Mouse (Mus musculus) hindbrain, embryonic 15.5 days (tissue): Measurements from ENCODE around the gene Scgb3a1. TPM values are rescaled to one million over a fixed set of nuclear protein-coding genes. Genes with fewer than 3 reads are reported as not detected.

Experiments used
- ATAC-seq: fragments of 200-750 bp; cut with Nextera tagmentation; 2 replicates; pipeline ENCODE4 v1.8.0; 2017; ENCODE audit warnings: low read depth, moderate number of reproducible peaks, moderate TSS enrichment; ENCODE audit not compliant: low FRiP score
- H3K27ac ChIP-seq: fragments of 300-500 bp; sonication (generic); replicated peaks from 2 replicates; pipeline ENCODE4 v1.5.1; 2015; ENCODE audit warnings: mild to moderate bottlenecking, inconsistent platforms
- H3K27me3 ChIP-seq: fragments of 300-500 bp; sonication (generic); 2 replicates; pipeline ENCODE4 v1.6.1; 2015; ENCODE audit warnings: control low read depth, inconsistent platforms
- H3K36me3 ChIP-seq: fragments of 300-500 bp; sonication (generic); 2 replicates; pipeline ENCODE4 v1.6.1; 2015; ENCODE audit warnings: control low read depth, inconsistent platforms
- H3K4me1 ChIP-seq: fragments of 300-500 bp; sonication (generic); replicated peaks from 2 replicates; pipeline ENCODE4 v1.6.1; 2015; ENCODE audit warnings: control low read depth, inconsistent platforms
- H3K4me2 ChIP-seq: fragments of 300-500 bp; sonication (generic); 2 replicates; pipeline ENCODE4 v1.6.1; 2015; ENCODE audit warnings: moderate library complexity, mild to moderate bottlenecking, inconsistent platforms
- H3K4me3 ChIP-seq: fragments of 300-500 bp; sonication (generic); 2 replicates; pipeline ENCODE4 v1.5.1; 2015; ENCODE audit warnings: mild to moderate bottlenecking, inconsistent platforms
- H3K9ac ChIP-seq: fragments of 300-500 bp; sonication (generic); 2 replicates; pipeline ENCODE4 v1.6.1; 2015; ENCODE audit warnings: inconsistent platforms
- H3K9me3 ChIP-seq: fragments of 300-500 bp; sonication (generic); 2 replicates; pipeline ENCODE4 v1.6.1; 2016; ENCODE audit warnings: control low read depth, inconsistent platforms
- WGBS: fragments of 180-500 bp; shearing (Covaris S2); methylation state at CpG from one replicate; pipeline ENCODE4 v1.1.7; 2015; 5-methylcytosine and 5-hydroxymethylcytosine counted together
- polyA plus RNA-seq: library from polyadenylated mRNA; unstranded; fragments of >200 nt; fragmentation: Nextera tagmentation; extraction: Ambion mirVana; gene quantifications from 2 replicates; pipeline ENCODE4 v1.2.1, GENCODE M21; 2015

Gene Scgb3a1
- polyA plus RNA-seq, 1 experiment from 2014 or later: 0.36 TPM

- H3K4me1 ChIP-seq: no peaks in the 10 kb centered on the region
- no peaks in the 10 kb centered on the region for H3K36me3 ChIP-seq
- no peaks in the 10 kb centered on the region for H3K9me3 ChIP-seq
- WGBS: 60% methylated on average over 15 of the region's 15 CpGs
- no peak overlapping the region for H3K4me2 ChIP-seq
- no peaks in the 10 kb centered on the region for H3K27me3 ChIP-seq
- no peak overlapping the region for H3K4me3 ChIP-seq
- no peak for ATAC-seq
- H3K9ac ChIP-seq: no peak overlapping the region
- no peak overlapping the region for H3K27ac ChIP-seq
Observed at GRCm38 (mm10) chr11:49662292-49662780, 1.1 kb upstream of the Scgb3a1 start.

GRCm38 (mm10) chr11:49664262-49665140 lies 1.1 kb downstream of the Scgb3a1 start:
- H3K9me3 ChIP-seq: no peaks in the 10 kb centered on the region
- WGBS: 83% methylated on average over 12 of the region's 12 CpGs
- no peak overlapping the region for H3K9ac ChIP-seq
- no peak for ATAC-seq
- H3K4me1 ChIP-seq: no peaks in the 10 kb centered on the region
- H3K4me3 ChIP-seq: no peak overlapping the region
- H3K4me2 ChIP-seq: no peak overlapping the region
- H3K27ac ChIP-seq: no peak overlapping the region
- no peaks in the 10 kb centered on the region for H3K27me3 ChIP-seq
- 0 out of 2 replicates have a peak, but pooled peaks cover 3% of the 10 kb centered on the region for H3K36me3 ChIP-seq

- no peak overlapping the region for H3K4me2 ChIP-seq
- no peak overlapping the region for H3K27ac ChIP-seq
- no peaks in the 10 kb centered on the region for H3K9me3 ChIP-seq
- peaks cover 6% of the 10 kb centered on the region; the same call in 1 of the 2 replicates for H3K36me3 ChIP-seq
- H3K4me3 ChIP-seq: no peak overlapping the region
- H3K9ac ChIP-seq: no peak overlapping the region
- no peak for ATAC-seq
- H3K4me1 ChIP-seq: no peaks in the 10 kb centered on the region
- WGBS: 84% methylated on average over 4 of the region's 4 CpGs
- H3K27me3 ChIP-seq: no peaks in the 10 kb centered on the region
Observed at GRCm38 (mm10) chr11:49665462-49665861, 2.1 kb downstream of the Scgb3a1 start.

- no peak overlapping the region for H3K27ac ChIP-seq
- H3K36me3 ChIP-seq: peaks cover 48% of the 10 kb centered on the region
- ATAC-seq: no peak
- no peaks in the 10 kb centered on the region for H3K9me3 ChIP-seq
- H3K9ac ChIP-seq: no peak overlapping the region
- no peak overlapping the region for H3K4me2 ChIP-seq
- H3K4me3 ChIP-seq: no peak overlapping the region
- H3K4me1 ChIP-seq: no peaks in the 10 kb centered on the region
- H3K27me3 ChIP-seq: no peaks in the 10 kb centered on the region
- 79% methylated on average over 3 of the region's 3 CpGs for WGBS
Observed at GRCm38 (mm10) chr11:49673433-49673832, 10.0 kb downstream of the Scgb3a1 start.

- peaks cover 67% of the 10 kb centered on the region for H3K36me3 ChIP-seq
- H3K9ac ChIP-seq: no peak overlapping the region
- no peak overlapping the region for H3K4me2 ChIP-seq
- WGBS: 92% methylated on average over 12 of the region's 12 CpGs
- H3K4me1 ChIP-seq: no peaks in the 10 kb centered on the region
- H3K9me3 ChIP-seq: no peaks in the 10 kb centered on the region
- H3K27ac ChIP-seq: no peak overlapping the region
- no peaks in the 10 kb centered on the region for H3K27me3 ChIP-seq
- no peak for ATAC-seq
- H3K4me3 ChIP-seq: no peak overlapping the region
Observed at GRCm38 (mm10) chr11:49684237-49684973, 21.0 kb downstream of the Scgb3a1 start.

- no peak overlapping the region for H3K9ac ChIP-seq
- peaks cover 7% of the 10 kb centered on the region; the same call in 1 of the 2 replicates for H3K4me1 ChIP-seq
- H3K27ac ChIP-seq: no peak overlapping the region
- peaks cover 8% of the 10 kb centered on the region; the same call in 1 of the 2 replicates for H3K36me3 ChIP-seq
- no peaks in the 10 kb centered on the region for H3K9me3 ChIP-seq
- no peak overlapping the region for H3K4me2 ChIP-seq
- no peak for ATAC-seq
- H3K27me3 ChIP-seq: no peaks in the 10 kb centered on the region
- 95% methylated on average over 3 of the region's 3 CpGs for WGBS
- no peak overlapping the region for H3K4me3 ChIP-seq
Observed at GRCm38 (mm10) chr11:49695013-49695412, 31.6 kb downstream of the Scgb3a1 start.

GRCm38 (mm10) chr11:49695695-49696094 lies 32.3 kb downstream of the Scgb3a1 start:
- ATAC-seq: no peak
- no peaks in the 10 kb centered on the region for H3K27me3 ChIP-seq
- no peak overlapping the region for H3K4me3 ChIP-seq
- H3K9ac ChIP-seq: no peak overlapping the region
- 86% methylated on average over 2 of the region's 2 CpGs for WGBS
- no peaks in the 10 kb centered on the region for H3K9me3 ChIP-seq
- H3K27ac ChIP-seq: no peak overlapping the region
- H3K4me2 ChIP-seq: no peak overlapping the region
- H3K36me3 ChIP-seq: peaks cover 8% of the 10 kb centered on the region; the same call in 1 of the 2 replicates
- H3K4me1 ChIP-seq: 0 out of 2 replicates have a peak, but pooled peaks cover 3% of the 10 kb centered on the region

- Histone ChIP-seq H3K9ac (no peak overlapping the region), H3K4me2 (no peak overlapping the region), H3K27ac (no peak overlapping the region), H3K4me3 (no peak overlapping the region), H3K9me3 (no peaks in the 10 kb centered on the region), H3K36me3 (peaks cover 14% of the 10 kb centered on the region), H3K4me1 (0 out of 2 replicates have a peak, but pooled peaks cover 2% of the 10 kb centered on the region), H3K27me3 (no peaks in the 10 kb centered on the region)
- ATAC-seq: no peak
- 95% methylated on average over 2 of the region's 2 CpGs for WGBS
Observed at GRCm38 (mm10) chr11:49696472-49696871, 33.1 kb downstream of the Scgb3a1 start.

GRCm38 (mm10) chr11:49697779-49698178 lies 34.4 kb downstream of the Scgb3a1 start:
- Histone ChIP-seq H3K4me2 (no peak overlapping the region), H3K4me1 (0 out of 2 replicates have a peak, but pooled peaks cover 2% of the 10 kb centered on the region), H3K36me3 (peaks cover 23% of the 10 kb centered on the region), H3K27me3 (no peaks in the 10 kb centered on the region), H3K27ac (no peak overlapping the region), H3K9me3 (no peaks in the 10 kb centered on the region), H3K4me3 (no peak overlapping the region), H3K9ac (no peak overlapping the region)
- no peak for ATAC-seq
- 94% methylated on average over 5 of the region's 5 CpGs for WGBS

- Histone ChIP-seq H3K4me3 (no peak overlapping the region), H3K27ac (no peak overlapping the region), H3K9me3 (no peaks in the 10 kb centered on the region), H3K27me3 (no peaks in the 10 kb centered on the region), H3K9ac (no peak overlapping the region), H3K4me2 (no peak overlapping the region), H3K36me3 (peaks cover 24% of the 10 kb centered on the region), H3K4me1 (0 out of 2 replicates have a peak, but pooled peaks cover 2% of the 10 kb centered on the region)
- ATAC-seq: no peak
- WGBS: 98% methylated on average over 1 of the region's 1 CpGs
Observed at GRCm38 (mm10) chr11:49699079-49699478, 35.7 kb downstream of the Scgb3a1 start.

- H3K36me3 ChIP-seq: peaks cover 36% of the 10 kb centered on the region
- H3K9ac ChIP-seq: no peak overlapping the region
- no peak overlapping the region for H3K4me3 ChIP-seq
- no peaks in the 10 kb centered on the region for H3K9me3 ChIP-seq
- WGBS: over 99% methylated on average over 8 of the region's 8 CpGs
- H3K27me3 ChIP-seq: no peaks in the 10 kb centered on the region
- no peak for ATAC-seq
- no peak overlapping the region for H3K27ac ChIP-seq
- no peaks in the 10 kb centered on the region for H3K4me1 ChIP-seq
- H3K4me2 ChIP-seq: no peak overlapping the region
Observed at GRCm38 (mm10) chr11:49702014-49702413, 38.6 kb downstream of the Scgb3a1 start.

- no peak overlapping the region for H3K4me2 ChIP-seq
- H3K4me3 ChIP-seq: no peak overlapping the region
- 78% methylated on average over 8 of the region's 8 CpGs for WGBS
- peaks cover 17% of the 10 kb centered on the region for H3K4me1 ChIP-seq
- no peaks in the 10 kb centered on the region for H3K27me3 ChIP-seq
- no peak overlapping the region for H3K9ac ChIP-seq
- ATAC-seq: no peak
- H3K36me3 ChIP-seq: peaks cover 28% of the 10 kb centered on the region
- H3K27ac ChIP-seq: no peak overlapping the region
- H3K9me3 ChIP-seq: no peaks in the 10 kb centered on the region
Observed at GRCm38 (mm10) chr11:49704804-49705203, 41.4 kb downstream of the Scgb3a1 start.
